Mouse (Mus musculus): ENCODE measurements around the gene Actr3b.
"Not testable (repeated sequence)": the region's sequence is repeated elsewhere in the genome, so short reads cannot be mapped to it uniquely, and the experiment has no call there.

Gene Actr3b

GRCm38 (mm10) chr5:25759460-25760409 lies at the start of gene Actr3b:
Actr3b (plus strand) TSS chr5:25759997.
- peak; percentile 95 for DNase-seq (ENCODE audit: low read depth, low spot score)

GRCm38 (mm10) chr5:25713001-25713706 lies 46.6 kb upstream of the Actr3b start:
- peak; percentile 50 for DNase-seq (ENCODE audit: low read depth, low spot score)

- DNase-seq (ENCODE audit: low read depth, low spot score) = no peak
Observed at GRCm38 (mm10) chr5:25719390-25719789, 40.4 kb upstream of the Actr3b start.

- DNase-seq (ENCODE audit: low read depth, low spot score) = no peak
Observed at GRCm38 (mm10) chr5:25723016-25723415, 36.8 kb upstream of the Actr3b start.

- no peak for DNase-seq (ENCODE audit: low read depth, low spot score)
Observed at GRCm38 (mm10) chr5:25724134-25724675, 35.6 kb upstream of the Actr3b start.

- peak; percentile 41 for DNase-seq (ENCODE audit: low read depth, low spot score)
Observed at GRCm38 (mm10) chr5:25734318-25734717, 25.5 kb upstream of the Actr3b start.

GRCm38 (mm10) chr5:25735861-25736260 lies 23.9 kb upstream of the Actr3b start:
- DNase-seq (ENCODE audit: low read depth, low spot score) = no peak

GRCm38 (mm10) chr5:25738448-25738847 lies 21.3 kb upstream of the Actr3b start:
- DNase-seq (ENCODE audit: low read depth, low spot score) = no peak

- not testable (repeated sequence) for DNase-seq (ENCODE audit: low read depth, low spot score)
Observed at GRCm38 (mm10) chr5:25738902-25739301, 20.9 kb upstream of the Actr3b start.

GRCm38 (mm10) chr5:25747904-25748303 lies 11.9 kb upstream of the Actr3b start:
- DNase-seq (ENCODE audit: low read depth, low spot score) = no peak

- no peak for DNase-seq (ENCODE audit: low read depth, low spot score)
Observed at GRCm38 (mm10) chr5:25748613-25749012, 11.2 kb upstream of the Actr3b start.

GRCm38 (mm10) chr5:25751552-25751951 lies 8.2 kb upstream of the Actr3b start:
- peak; percentile 16 for DNase-seq (ENCODE audit: low read depth, low spot score)

GRCm38 (mm10) chr5:25752862-25753261 lies 6.9 kb upstream of the Actr3b start:
- DNase-seq (ENCODE audit: low read depth, low spot score) = no peak

GRCm38 (mm10) chr5:25753556-25754235 lies 6.1 kb upstream of the Actr3b start:
- no peak for DNase-seq (ENCODE audit: low read depth, low spot score)

GRCm38 (mm10) chr5:25754236-25754766 lies 5.5 kb upstream of the Actr3b start:
- DNase-seq (ENCODE audit: low read depth, low spot score) = no peak

GRCm38 (mm10) chr5:25760410-25760832 lies 624 bp downstream of the Actr3b start:
- DNase-seq (ENCODE audit: low read depth, low spot score) = no peak

- DNase-seq (ENCODE audit: low read depth, low spot score) = no peak
Observed at GRCm38 (mm10) chr5:25760871-25761270, 1.1 kb downstream of the Actr3b start.

GRCm38 (mm10) chr5:25761850-25762249 lies 2.1 kb downstream of the Actr3b start:
- no peak for DNase-seq (ENCODE audit: low read depth, low spot score)

- DNase-seq (ENCODE audit: low read depth, low spot score) = peak; percentile 59
Observed at GRCm38 (mm10) chr5:25769006-25769405, 9.2 kb downstream of the Actr3b start.

- DNase-seq (ENCODE audit: low read depth, low spot score) = peak; percentile 83
Observed at GRCm38 (mm10) chr5:25769406-25769805, 9.6 kb downstream of the Actr3b start.

- no peak for DNase-seq (ENCODE audit: low read depth, low spot score)
Observed at GRCm38 (mm10) chr5:25772456-25772855, 12.7 kb downstream of the Actr3b start.

All from R1 (cell line).